Mouse (Mus musculus) telencephalon, adult 2 months (tissue): ENCODE measurements around the gene Mzf1.
A peak's percentile ranks its signal among the peaks of the same experiment; 100 is the strongest.

Experiments used
- DNase-seq: peaks from one replicate; pipeline ENCODE4 v3.0.0-alpha.2; 2011; ENCODE audit warnings: low read depth, low spot score

Gene Mzf1

DNA sequence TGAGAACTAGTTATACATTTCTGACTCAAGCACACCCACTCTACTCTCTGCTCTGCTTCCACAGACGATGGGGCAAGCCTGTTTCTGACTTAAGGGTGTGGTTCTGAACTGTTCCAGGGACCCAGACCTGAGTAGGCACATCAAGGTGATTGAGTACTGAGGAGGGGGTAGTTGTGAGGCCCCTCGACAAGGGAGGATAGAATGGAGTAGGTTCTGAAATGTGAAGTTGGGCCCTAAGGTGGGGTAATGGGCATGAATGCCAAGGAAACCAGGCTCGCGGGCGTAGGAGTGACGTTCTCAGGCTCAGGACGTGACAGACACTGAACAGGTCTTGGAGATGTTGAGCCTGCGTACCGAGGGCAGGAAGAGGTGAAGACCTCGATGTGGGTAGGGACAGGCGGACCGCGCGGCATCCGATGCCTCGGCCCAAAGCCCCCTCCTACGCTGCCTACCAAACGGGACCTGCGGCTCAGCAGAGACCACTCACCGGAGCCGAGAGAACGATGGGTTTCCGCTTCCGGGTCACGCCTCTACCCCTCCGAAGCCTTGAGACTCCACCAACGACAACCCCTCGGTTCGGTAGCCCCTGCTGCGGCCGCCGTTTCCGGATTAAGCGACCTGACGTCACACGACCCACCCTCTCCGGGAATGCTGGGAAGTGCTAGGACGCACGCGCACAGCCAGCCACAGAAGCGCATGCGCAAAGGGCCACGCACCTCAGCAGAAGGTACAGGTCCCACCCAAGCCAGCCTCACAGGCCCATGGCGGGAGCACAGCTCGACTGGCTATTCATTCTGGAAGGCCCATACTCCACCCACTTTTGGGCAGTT lies 20.2 kb downstream of the Mzf1 start, which contains the start of gene Chmp2a:
Gene Chmp2a, minus strand, starts transcription at position 660 of the 830 bp plus-strand sequence.
- peak; percentile 96 for DNase-seq

DNA sequence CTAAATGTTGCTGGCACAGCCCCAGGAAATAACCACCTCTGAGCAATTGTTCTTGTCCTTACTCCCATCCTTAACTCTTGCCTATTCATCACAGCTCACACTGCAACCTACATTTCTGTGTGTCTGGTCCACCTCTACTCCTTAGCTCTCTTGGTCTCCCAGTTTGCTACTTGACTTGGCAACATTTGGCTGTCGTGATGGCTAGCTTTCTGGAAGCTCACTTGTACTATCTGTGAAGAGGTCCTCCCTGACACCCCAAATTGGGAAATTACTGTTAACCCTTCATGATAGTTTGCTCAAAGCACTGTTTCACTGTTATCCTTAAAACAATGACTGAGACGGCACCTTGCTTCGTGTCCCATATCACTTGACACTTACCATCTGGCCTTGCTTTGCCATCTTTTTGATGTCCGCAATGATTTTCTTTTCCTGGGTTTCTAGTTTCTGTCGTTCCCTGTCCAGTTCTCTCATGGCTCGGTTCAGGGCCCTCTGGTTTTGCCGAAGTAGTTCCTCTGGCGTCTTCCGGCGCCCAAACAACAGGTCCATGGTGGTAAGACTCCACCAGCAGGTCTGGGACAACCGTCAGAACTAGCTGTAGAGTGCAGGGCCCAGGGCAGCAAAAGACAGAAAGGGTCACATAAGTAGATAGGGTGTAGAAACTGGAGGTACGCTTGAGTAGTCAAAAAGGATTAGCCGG lies 21.0 kb downstream of the Mzf1 start:
- DNase-seq: no peak

DNA sequence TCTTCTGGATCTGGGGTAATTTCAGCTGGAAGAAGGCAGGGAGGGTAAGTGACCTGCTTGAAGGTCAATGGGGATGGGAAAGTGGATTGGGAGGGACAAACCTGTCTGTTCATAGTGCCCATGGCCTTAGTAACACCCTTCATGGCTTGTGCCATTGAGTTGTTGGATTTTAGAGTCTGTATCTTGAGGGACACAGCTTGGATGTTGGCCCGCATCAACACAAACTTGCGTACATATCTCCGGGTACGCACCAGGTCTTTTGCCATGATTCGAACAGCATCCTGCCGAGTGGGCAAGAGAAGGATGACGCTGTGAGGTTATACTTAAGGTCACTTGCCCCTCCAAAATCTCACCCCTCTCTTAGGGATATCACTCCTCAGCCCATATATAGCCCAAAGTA lies 22.0 kb downstream of the Mzf1 start:
- no peak for DNase-seq

DNA sequence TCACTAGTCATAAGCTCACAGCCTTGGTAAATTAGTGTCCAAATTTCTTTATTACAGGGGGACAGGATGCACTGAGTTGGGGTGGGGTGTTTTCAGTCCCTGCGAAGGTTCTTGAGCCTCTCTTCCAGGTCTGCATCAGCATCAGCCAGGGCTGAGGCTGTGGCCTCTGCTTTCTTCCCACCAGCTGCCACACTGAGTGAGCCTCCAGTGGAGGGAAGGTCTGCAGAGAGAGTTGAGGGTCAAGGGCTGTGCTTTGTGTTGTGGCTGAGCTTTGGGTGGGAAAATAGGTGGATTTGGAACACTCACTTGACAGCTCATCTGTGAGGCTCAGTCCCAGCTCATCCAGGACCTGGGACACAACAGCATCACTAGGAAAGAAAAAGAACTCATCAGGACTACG lies 22.6 kb downstream of the Mzf1 start:
- DNase-seq: no peak

DNA sequence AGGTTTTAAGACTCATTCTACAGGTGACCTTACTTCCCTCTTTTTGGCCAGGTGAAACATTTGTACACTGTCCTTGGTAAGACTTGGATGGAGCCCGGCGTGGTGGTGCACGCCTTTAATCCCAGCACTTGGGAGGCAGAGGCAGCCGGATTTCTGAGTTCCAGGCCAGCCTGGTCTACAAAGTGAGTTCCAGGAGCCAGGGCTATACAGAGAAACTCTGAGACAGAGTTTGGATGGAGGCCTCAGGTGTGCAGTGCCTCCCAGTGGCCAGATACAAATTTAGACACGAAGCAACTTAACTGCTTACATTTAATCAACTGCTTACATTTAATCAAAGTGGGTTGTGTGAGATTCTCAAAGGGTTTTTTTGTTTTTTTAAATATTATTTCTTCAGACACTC lies 23.5 kb downstream of the Mzf1 start:
- no peak for DNase-seq

DNA sequence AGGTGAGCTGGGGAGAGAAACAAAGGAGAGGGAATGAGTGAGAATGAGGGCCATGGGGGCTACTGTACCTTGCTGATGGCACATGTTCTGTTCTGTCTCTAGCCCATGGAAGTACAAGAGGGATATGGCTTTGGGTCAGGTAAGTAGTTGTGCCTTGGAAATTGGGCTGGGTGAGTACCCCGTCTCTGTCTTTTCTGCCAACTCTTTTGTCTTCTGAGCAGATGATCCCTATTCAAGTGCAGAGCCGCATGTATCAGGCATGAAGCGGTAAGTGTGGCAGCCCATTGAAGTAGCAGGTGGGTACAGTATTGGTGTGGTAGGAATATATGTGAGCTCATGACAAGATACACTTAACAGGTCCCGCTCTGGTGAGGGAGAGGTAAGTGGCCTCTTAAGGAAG lies 25.6 kb downstream of the Mzf1 start:
- DNase-seq: no peak

DNA sequence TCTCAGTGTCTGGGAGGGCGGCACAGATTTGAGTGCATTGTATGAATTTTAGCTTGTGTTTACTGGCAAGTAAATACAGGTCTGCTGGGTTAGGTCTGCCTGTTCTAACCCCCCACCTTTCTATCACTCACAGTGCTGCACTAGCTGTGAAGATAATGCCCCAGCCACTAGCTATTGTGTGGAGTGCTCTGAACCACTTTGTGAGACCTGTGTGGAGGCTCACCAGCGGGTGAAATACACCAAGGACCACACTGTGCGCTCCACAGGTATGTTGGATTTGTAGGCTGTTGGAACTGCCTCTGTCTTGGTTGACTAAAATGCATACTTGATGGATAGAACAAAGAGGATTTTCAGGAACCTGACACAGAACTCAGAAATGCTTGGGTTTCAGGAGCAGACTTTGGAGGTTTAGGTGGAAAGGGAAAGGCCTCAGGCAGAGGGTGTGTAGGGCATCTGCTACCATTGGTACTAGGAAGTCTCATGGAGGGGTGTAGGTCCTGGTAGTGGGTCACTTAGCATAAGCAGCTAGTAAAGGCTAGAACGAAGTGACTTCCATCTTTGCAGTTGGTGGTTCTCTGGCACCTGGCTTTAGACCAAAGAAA lies 29.0 kb downstream of the Mzf1 start:
- DNase-seq: no peak

DNA sequence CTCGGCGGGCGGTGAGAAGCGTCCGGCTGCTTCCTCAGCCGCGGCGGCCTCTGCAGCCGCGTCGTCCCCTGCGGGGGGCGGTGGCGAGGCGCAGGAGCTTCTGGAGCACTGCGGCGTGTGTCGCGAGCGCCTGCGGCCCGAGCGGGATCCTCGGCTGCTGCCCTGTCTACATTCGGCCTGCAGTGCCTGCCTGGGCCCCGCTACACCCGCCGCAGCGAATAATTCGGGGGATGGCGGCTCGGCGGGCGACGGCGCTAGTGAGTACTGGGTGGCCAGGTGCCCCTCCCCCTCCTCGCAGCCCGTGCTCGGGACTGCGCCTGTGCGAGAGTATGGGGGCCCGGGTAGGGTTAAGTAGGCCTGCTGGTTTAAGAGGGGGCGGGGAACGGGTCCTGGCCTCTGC lies 29.8 kb downstream of the Mzf1 start:
- DNase-seq: no peak

DNA sequence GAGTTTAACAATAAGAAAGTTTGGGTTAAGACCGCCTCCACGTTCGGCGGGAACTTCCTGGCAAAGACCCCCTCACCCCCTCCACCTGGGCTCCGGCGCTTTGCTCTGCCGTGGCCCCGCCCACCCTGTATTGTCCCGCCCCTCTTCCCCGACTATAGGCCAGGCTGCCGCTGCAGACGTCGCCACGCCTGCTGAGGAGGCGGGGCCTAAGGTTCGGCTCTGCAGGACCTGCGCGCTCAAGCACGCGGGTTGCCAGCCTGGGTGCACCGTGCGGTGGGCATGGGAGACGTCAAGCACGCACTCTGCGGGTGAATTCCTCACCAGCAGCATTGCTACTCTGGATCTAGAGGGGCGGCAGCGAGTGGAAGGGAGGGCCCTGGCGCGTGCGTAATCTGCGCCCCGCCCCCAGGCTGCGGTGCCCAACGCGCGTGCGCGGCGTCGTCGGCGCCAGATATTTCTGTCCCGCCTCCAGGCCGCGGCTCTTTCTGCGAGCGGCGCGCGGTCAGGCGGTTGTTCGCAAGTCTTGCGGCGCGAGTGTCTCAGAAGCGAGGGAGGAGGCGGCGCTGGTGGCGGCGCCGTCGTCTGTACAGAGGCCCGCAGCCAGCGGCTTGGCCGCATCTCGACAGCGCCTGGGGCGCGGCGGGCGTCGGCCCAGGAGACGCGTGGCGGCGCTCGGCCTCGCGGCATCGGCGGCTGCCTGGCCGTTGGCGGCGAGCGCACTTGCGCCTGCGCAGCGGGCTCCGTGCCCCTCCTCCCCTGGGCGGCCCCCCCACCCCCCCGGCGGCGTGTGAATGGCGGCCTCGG lies 30.4 kb downstream of the Mzf1 start:
- DNase-seq: peak; percentile 90

DNA sequence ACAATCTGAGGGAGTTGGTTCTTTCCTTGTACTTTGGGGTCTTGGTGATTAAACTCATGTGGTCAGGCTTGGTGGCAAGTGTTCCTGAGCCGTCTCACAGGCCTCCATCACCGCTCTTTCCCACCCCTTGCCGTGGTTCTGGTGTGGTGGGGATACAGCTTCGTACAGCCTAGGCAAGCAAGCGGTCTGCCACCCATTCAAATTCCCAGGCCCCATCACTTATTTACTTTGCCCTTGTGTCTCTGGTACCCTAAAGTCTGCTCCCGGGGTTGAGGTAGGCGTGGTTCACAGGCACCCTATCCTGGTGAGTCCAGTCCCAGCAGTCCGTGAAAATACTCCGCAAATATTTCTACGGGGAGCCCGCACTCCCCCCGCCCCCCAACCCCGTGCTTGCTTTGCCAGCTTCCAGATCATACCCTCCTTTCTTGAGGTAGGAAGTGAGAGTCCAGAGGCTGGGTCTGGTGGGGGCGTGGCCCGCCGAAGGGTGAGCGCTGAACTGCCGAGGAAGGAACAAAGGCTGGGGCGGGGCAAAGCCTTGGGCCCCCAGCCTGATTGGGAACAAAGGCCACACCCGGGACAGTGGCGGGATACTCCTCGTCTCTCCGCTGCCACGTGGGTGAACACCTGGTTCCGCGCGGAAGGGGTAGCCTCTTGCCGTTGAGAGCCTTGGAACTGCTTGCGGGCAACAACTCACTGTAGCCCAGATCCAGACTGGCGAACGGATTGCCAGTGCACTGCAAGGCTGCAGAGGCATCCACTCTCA lies 31.6 kb downstream of the Mzf1 start:
- DNase-seq: no peak

DNA sequence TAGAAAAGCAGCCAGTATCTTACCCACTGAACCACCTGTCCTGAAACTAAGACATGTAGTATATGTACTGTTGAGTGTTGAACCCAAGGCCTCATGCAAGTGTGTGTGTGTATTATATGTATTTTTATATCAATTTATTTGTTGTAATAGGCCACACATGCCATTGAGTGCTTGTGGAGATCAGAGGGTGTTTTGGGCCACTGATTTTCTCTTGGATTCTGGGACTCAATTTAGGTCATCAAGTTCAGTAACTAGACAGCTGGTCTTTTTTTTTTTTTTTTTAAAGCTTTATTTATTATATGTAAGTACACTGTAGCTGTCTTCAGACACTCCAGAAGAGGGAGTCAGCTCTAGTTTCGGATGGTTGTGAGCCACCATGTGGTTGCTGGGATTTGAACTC lies 39.3 kb downstream of the Mzf1 start:
- DNase-seq: no peak

DNA sequence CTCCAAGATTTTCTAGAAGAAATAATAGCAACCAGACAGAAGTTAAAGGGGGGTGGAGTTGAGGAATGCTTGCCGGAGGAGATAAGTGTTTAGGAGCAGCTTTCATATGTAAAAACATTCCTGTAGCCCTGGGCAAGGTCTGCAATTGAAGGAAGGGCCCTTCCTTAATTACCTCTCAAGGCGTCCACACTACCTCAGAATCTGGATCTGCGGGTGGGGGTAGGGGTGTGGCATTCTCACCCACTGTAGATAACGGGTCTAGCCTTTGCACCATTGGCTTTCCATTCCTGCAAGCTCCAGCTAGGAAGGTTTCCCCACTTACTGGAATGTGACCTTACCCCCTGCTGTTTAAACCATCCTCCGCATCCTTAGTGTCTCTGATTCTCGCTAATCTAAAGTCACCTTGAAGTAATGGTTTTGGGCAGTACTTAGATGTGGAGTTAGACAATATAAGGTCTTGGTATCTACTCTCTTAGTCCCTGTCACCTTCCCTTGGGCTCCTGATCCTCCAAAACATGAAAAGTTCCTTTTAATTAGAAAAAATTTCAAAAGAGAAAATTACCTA lies 40.2 kb downstream of the Mzf1 start:
- DNase-seq: no peak

DNA sequence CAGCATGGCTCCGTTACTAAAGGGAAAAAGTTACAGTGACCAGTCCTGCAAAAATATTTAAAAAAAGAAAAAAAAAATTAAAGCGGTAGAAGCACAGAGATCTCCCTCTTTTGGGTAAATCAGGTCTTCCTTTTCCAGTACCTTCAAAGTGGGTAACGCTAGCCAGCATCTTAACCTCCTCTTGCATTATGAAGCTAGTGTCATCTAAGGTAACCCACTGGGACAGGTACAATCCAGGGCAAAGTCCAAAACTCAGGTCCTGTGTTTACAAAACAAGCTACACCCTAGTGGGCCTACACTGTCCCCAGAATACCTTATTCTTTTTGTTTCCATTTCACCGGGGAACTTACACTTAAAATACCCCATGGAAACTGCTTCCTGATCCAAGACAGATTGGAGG lies 40.9 kb downstream of the Mzf1 start:
- no peak for DNase-seq

DNA sequence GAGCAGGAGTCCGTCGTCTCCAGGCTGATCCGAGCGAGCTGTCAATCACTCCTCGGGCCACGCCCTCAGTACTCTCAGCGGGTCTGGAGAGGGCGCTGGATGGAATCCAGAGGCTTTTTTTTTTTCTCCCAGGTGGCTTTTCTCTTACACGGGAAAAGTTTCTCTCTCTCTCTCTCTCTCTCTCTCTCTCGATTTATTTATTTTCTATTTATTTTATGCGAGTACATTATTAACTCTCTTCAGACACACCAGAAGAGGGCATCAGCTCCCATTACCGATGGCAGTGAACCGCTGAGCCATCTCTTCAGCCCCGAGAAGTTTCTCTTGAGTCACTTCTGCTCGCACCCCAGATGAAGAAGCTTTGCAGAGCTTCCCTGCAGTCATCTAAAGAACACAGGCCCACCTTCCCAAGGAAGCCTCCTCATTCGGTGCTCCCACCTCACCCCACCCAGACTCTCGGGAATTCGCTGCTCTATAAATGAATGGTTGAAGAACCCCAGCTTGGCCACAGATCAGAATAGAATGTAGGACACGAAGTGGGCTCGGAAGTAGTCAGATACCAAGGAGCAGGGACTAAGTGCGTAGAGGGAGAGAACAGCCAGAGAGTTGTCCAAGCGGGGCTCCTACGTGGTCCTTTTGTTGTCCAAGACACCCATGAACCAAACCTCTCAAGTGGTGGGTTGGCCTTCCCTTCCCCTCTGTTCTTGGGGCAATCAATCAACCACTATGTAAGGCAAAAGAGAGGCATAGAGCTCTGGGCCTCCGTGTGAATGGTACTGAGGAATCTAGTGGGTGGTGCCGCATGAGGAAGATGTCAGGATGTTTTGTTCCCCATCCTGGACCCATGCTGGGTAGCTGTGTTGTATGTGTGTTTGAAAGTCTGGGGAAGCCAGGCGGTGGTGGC lies 44.3 kb downstream of the Mzf1 start, which contains the start of gene Zbtb45:
Gene Zbtb45, minus strand, starts transcription at position 30 of the 904 bp plus-strand sequence.
- no peak for DNase-seq

DNA sequence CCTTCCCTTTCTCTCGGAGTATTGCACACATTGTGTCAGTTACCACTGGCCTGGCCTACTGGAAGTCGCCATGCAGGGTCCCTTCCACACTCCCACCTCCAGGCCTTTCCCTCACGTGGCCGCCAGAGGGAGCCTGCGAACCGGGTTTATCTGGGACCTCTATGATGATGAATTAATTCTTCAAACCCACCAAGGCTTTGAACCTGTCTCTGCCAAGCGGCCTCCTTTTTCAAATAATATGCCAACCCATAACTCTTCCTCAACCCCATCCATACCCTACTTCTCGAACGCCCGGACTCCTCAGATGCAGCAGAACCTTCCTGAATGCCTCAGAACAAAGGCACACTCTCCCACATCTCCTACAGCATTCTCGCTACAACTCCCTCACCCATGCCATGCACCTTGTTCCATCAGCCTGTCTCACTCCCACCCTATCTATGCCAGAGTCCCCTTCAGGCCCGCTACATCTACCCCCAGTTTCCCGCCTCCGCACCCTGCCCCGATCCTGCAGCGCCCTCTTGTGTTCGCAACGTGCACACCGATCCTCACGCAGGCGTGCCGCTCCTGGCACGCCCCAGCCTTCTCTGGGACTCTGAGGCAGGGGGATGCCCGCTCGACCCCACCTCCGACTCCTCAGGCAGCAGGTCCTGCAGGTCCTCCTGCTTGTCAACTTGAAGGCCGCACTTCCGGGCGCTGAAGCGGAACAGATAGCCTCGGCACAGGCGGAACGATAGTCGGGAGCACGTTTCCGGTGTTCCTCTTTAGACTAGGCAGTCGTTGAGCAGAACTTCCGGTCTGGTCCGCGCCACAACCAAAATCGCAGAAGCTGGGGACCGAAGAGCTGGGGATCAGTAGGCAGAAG lies 45.2 kb downstream of the Mzf1 start:
- DNase-seq: peak; percentile 97

DNA sequence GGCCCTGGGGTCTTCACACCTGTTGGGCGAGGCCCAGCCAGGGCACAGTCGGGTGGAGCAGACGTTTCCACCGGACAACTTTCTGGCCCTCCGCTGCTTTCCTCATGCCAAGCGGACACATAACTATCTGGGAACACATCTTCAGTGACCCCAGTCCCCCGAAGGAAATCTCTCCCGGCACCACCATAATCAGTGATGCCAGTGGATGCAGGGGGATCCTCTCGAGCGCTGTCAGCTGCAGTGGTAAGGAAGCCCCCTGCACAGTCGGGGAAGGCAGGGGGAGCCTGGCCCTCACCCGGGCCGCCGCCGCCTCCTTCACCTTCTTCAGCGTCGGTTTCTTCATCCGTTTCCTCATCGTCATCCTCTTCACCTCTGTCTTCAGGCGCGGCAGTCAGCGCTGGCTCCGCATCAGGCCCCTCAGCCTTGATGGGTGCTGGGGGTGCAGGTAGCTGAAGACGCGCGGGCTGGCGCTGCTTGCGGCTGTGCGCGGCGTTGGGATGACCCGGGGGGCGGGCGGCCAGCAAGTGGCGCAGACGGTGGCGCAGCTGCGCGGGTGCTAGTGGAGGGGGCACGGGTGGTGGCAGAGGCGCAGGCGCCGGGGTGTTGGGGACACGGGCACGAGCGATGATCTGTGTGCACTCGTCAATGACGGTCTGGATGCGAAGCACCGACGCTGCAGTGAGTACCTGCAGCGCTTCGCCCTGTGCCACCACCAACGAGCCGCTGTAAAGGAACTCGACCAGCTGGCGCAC lies 47.0 kb downstream of the Mzf1 start:
- no peak for DNase-seq

DNA sequence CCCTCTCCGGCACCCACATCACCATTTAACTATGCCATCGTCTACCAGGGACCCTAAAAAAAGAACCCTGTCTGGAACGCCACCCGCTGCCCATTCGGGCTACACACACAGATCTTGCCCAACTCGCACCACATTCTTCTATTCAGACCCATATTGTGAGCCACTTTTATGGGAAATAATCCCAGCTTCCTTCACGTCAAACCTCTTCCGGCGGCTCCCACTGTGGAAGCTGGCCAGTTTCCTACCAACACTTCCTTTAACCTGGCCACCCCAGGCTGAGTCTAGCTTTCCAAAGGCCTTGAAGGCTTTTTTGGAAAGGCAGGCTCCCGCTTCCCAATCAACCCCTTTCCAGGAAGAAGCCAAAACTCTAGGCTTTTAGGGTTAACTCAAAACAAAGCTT lies 48.0 kb downstream of the Mzf1 start:
- no peak for DNase-seq

DNA sequence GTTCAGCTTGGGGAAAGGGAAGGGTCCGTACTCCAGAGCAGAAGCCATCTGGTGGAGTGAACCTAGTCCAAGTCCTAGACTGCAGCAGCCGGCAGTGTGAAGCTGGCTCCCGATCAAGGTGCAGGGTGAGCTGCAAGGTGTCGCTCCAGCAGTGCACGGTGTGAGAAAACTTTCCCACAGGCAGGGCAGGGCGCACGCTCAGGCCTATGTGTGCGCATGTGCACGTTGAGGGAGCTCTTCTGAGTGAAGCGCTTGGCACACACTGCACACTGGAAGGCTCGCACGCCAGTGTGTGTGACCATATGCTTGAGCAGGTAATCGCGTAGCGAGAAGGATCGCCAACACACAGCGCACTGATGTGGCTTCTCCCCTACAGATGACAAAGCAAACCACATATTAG lies 48.6 kb downstream of the Mzf1 start:
- DNase-seq: no peak
